Mouse (Mus musculus) hindbrain, embryonic 16.5 days (tissue): ENCODE data around the gene Itpr1. TPM values are rescaled to one million over a fixed set of nuclear protein-coding genes. Genes with fewer than 3 reads are reported as not detected.

Experiments used
- ATAC-seq: fragments of 200-750 bp; cut with Nextera tagmentation; 2 replicates; pipeline ENCODE4 v1.8.0; 2017; ENCODE audit warnings: moderate TSS enrichment, moderate library complexity
- H3K27ac ChIP-seq: fragments of 300-500 bp; sonication (generic); 2 replicates; pipeline ENCODE4 v1.5.1; 2014; ENCODE audit warnings: low read depth, mild to moderate bottlenecking, control low read depth, low read length, moderate library complexity
- H3K27me3 ChIP-seq: fragments of 300-500 bp; sonication (generic); replicated peaks from 2 replicates; pipeline ENCODE4 v1.6.1; 2014; ENCODE audit warnings: low read length; ENCODE audit not compliant: control insufficient read depth, insufficient read depth
- H3K36me3 ChIP-seq: fragments of 300-500 bp; sonication (generic); 2 replicates; pipeline ENCODE4 v1.6.1; 2014; ENCODE audit warnings: mild to moderate bottlenecking, low read length, moderate library complexity, mixed read lengths; ENCODE audit not compliant: control insufficient read depth, insufficient read depth
- H3K4me1 ChIP-seq: fragments of 300-500 bp; sonication (generic); 2 replicates; pipeline ENCODE4 v1.6.1; 2014; ENCODE audit warnings: low read depth, low read length; ENCODE audit not compliant: control insufficient read depth, insufficient read depth
- H3K4me2 ChIP-seq: fragments of 300-500 bp; sonication (generic); 2 replicates; pipeline ENCODE4 v1.6.1; 2014; ENCODE audit warnings: mild to moderate bottlenecking, low read length, control low read depth, moderate library complexity
- H3K4me3 ChIP-seq: fragments of 300-500 bp; sonication (generic); 2 replicates; pipeline ENCODE4 v1.5.1; 2014; ENCODE audit warnings: mild to moderate bottlenecking, low read length, control low read depth, moderate library complexity
- H3K9ac ChIP-seq: fragments of 300-500 bp; sonication (generic); 2 replicates; pipeline ENCODE4 v1.6.1; 2014; ENCODE audit warnings: low read depth, mild to moderate bottlenecking, control low read depth, low read length, moderate library complexity
- H3K9me3 ChIP-seq: fragments of 300-500 bp; sonication (generic); 2 replicates; pipeline ENCODE4 v1.6.1; 2014; ENCODE audit warnings: mild to moderate bottlenecking, low read length, moderate library complexity; ENCODE audit not compliant: control insufficient read depth
- WGBS: fragments of 180-500 bp; shearing (Covaris S2); extraction: QIAGEN DNeasy Blood & Tissue Kit; methylation state at CpG from one replicate; pipeline ENCODE4 v1.1.7; 2014; 5-methylcytosine and 5-hydroxymethylcytosine counted together
- polyA plus RNA-seq: library from polyadenylated mRNA; unstranded; fragments of >200 nt; fragmentation: Nextera tagmentation; extraction: Ambion mirVana; gene quantifications from 2 replicates; pipeline ENCODE4 v1.2.1, GENCODE M21; 2015

The Itpr1 gene
- polyA plus RNA-seq, 1 experiment from 2014 or later = 5.6 TPM

GRCm38 (mm10) chr6:108343781-108344310, 130.9 kb downstream of the Itpr1 start:
- no peak overlapping the region for H3K4me3 ChIP-seq
- ATAC-seq = no peak
- no peaks in the 10 kb centered on the region for H3K27me3 ChIP-seq
- H3K36me3 ChIP-seq = no peaks in the 10 kb centered on the region
- H3K27ac ChIP-seq = no peak overlapping the region
- no peak overlapping the region for H3K9ac ChIP-seq
- H3K4me1 ChIP-seq = no peaks in the 10 kb centered on the region
- no peak overlapping the region for H3K4me2 ChIP-seq
- no peaks in the 10 kb centered on the region for H3K9me3 ChIP-seq
- WGBS = 87% methylated on average over 4 of the region's 4 CpGs

GRCm38 (mm10) chr6:108350801-108351200, 137.9 kb downstream of the Itpr1 start:
- Histone ChIP-seq H3K4me2 (no peak overlapping the region), H3K4me3 (no peak overlapping the region), H3K4me1 (no peaks in the 10 kb centered on the region), H3K9me3 (no peaks in the 10 kb centered on the region), H3K27me3 (no peaks in the 10 kb centered on the region), H3K27ac (no peak overlapping the region), H3K36me3 (no peaks in the 10 kb centered on the region), H3K9ac (no peak overlapping the region)
- no peak for ATAC-seq
- WGBS = 93% methylated on average over 2 of the region's 2 CpGs

GRCm38 (mm10) chr6:108351998-108352397, 139.1 kb downstream of the Itpr1 start:
- H3K27me3 ChIP-seq = no peaks in the 10 kb centered on the region
- H3K9ac ChIP-seq = no peak overlapping the region
- 70% methylated on average over 8 of the region's 8 CpGs for WGBS
- no peaks in the 10 kb centered on the region for H3K36me3 ChIP-seq
- H3K4me1 ChIP-seq = no peaks in the 10 kb centered on the region
- ATAC-seq = no peak
- no peak overlapping the region for H3K4me2 ChIP-seq
- no peaks in the 10 kb centered on the region for H3K9me3 ChIP-seq
- H3K4me3 ChIP-seq = no peak overlapping the region
- 0 out of 2 replicates have a peak overlapping the region, but pooled peaks have one; percentile 29 for H3K27ac ChIP-seq

DNA sequence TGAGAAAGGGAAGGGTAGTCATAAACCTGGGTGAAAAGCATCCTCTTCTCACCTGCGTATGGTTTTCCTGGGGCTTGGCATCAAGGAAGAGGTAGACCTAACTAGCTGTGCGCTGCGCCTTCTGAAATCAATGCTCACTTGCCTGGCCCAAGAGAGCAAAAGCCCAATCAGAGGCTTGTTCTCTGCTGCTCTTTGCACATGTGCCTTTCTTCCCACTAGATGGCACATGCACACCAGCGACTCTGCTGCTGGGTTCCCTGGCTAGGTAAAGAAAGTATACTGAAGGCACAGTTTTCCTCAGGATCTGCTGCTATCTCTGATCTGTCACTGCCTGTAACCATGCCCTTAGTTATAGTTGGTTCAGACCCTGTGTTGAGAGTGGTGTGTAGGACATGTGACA, 154.5 kb downstream of the Itpr1 start:
- H3K9ac ChIP-seq = no peak overlapping the region
- H3K4me3 ChIP-seq = no peak overlapping the region
- no peak for ATAC-seq
- H3K4me1 ChIP-seq = no peaks in the 10 kb centered on the region
- no peak overlapping the region for H3K4me2 ChIP-seq
- H3K27me3 ChIP-seq = no peaks in the 10 kb centered on the region
- 84% methylated on average over 4 of the region's 4 CpGs for WGBS
- no peaks in the 10 kb centered on the region for H3K9me3 ChIP-seq
- no peaks in the 10 kb centered on the region for H3K36me3 ChIP-seq
- no peak overlapping the region for H3K27ac ChIP-seq

DNA sequence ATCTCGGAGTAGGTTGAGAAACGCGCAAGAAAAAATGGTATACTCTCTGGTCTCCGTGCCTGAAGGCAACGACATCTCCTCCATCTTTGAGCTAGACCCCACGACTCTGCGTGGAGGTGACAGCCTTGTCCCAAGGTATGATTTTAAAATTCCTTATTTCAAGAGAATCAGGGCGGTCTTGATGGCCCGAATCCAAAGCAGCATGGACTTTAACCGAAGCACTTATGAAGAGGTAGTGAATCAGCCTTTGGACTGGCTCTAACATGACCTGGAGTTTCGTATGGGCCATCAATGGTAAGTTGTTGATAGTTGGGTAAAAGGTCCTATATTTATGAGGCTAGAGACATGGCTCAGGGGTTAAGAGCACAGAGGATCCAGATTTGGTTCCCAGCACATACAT, 156.1 kb downstream of the Itpr1 start:
- H3K4me3 ChIP-seq = no peak overlapping the region
- no peak overlapping the region for H3K4me2 ChIP-seq
- H3K4me1 ChIP-seq = no peaks in the 10 kb centered on the region
- no peak overlapping the region for H3K9ac ChIP-seq
- H3K9me3 ChIP-seq = no peaks in the 10 kb centered on the region
- no peak for ATAC-seq
- H3K27ac ChIP-seq = no peak overlapping the region
- no peaks in the 10 kb centered on the region for H3K27me3 ChIP-seq
- WGBS = 96% methylated on average over 11 of the region's 11 CpGs
- H3K36me3 ChIP-seq = no peaks in the 10 kb centered on the region

DNA sequence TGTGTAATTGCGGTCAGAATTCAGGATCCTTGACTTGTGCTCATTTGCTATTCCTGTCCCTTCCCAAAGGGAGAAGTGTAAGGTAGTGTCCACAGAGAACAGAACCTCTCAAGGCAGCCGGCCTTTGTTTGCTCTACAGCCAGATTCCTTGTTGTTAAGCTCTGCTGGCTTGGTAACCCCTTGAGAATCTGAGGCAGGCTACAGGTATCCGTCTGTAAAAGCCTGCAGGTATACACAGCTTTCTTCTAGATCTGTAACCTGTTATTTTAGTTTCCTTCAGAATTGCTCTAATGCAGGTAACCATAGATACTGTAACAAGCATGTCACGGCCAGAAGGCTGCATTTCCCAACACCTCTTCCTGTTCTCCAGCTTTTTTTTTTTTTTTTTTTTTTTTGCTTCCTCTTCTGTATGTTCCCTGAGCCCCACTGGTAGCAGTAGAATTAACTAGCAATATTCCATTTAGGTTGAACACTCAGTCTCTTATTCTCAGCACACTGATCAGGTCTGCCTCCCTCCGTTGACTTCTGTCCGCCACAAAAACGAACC, 158.5 kb downstream of the Itpr1 start:
- WGBS = 88% methylated on average over 7 of the region's 7 CpGs
- Histone ChIP-seq H3K9me3 (no peaks in the 10 kb centered on the region), H3K9ac (no peak overlapping the region), H3K27me3 (no peaks in the 10 kb centered on the region), H3K4me1 (no peaks in the 10 kb centered on the region), H3K4me3 (no peak overlapping the region), H3K27ac (no peak overlapping the region), H3K4me2 (no peak overlapping the region), H3K36me3 (no peaks in the 10 kb centered on the region)
- no peak for ATAC-seq

DNA sequence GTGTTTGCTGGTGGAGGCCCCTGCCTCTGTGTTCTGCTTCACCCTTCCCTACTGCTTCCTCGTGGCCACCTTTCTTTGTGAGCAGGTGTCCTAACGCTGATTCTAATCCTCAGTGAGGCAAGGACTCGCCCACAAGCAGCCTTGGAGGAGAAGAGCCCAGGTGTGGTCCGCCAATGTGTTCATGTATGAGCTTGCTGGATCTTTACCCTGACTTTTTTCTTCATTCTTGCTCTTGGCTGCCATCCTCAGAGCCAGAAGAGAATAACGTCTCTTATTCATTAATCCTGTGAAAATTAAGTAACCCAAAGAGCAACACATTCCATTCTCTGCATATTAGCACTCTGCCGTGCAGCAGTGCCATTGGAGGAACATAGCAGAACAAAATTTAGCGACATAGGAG, 161.1 kb downstream of the Itpr1 start:
- Histone ChIP-seq H3K27ac (no peak overlapping the region), H3K4me2 (no peak overlapping the region), H3K4me1 (no peaks in the 10 kb centered on the region), H3K9me3 (no peaks in the 10 kb centered on the region), H3K27me3 (no peaks in the 10 kb centered on the region), H3K36me3 (no peaks in the 10 kb centered on the region), H3K4me3 (no peak overlapping the region), H3K9ac (no peak overlapping the region)
- ATAC-seq = no peak
- 78% methylated on average over 7 of the region's 7 CpGs for WGBS

- Histone ChIP-seq H3K27me3 (no peaks in the 10 kb centered on the region), H3K36me3 (peaks cover 3% of the 10 kb centered on the region; the same call in 1 of the 2 replicates), H3K9me3 (no peaks in the 10 kb centered on the region), H3K4me3 (no peak overlapping the region), H3K27ac (no peak overlapping the region), H3K4me2 (no peak overlapping the region), H3K9ac (no peak overlapping the region), H3K4me1 (no peaks in the 10 kb centered on the region)
- 87% methylated on average over 3 of the region's 3 CpGs for WGBS
- ATAC-seq = no peak
These were observed 166.1 kb downstream of the Itpr1 start for GRCm38 (mm10) chr6:108379041-108379440.

DNA sequence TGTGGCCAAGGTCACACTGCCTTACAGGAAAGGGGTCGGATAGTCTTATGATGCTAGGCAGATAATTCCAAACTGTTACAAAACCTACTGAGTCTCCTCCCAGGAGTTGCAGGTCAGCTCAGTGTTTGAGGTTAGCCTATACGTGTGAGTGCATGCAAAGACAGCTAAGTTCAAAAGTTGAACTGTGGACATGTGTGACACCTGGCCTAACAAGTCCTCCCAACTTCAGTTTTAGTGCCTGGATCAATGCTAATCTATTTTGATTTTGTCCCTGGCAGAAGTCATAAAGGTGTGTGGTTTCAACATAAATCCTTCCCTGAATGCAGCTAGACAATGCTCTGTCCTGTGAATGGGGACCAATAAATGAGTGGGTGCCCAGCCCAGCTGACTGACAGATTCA, 167.3 kb downstream of the Itpr1 start:
- no peak overlapping the region for H3K4me2 ChIP-seq
- peaks cover 3% of the 10 kb centered on the region; the same call in 1 of the 2 replicates for H3K36me3 ChIP-seq
- H3K27me3 ChIP-seq = no peaks in the 10 kb centered on the region
- H3K9me3 ChIP-seq = no peaks in the 10 kb centered on the region
- no peak for ATAC-seq
- H3K4me1 ChIP-seq = no peaks in the 10 kb centered on the region
- no peak overlapping the region for H3K4me3 ChIP-seq
- no peak overlapping the region for H3K27ac ChIP-seq
- no peak overlapping the region for H3K9ac ChIP-seq
- 96% methylated on average over 2 of the region's 2 CpGs for WGBS
